Mouse (Mus musculus) G1E (cell line): Measurements from ENCODE around the gene Zxdc. TPM values are rescaled to one million over a fixed set of nuclear protein-coding genes. Genes with fewer than 3 reads are reported as not detected.

Experiments used
- ATAC-seq: 2 replicates; pipeline ENCODE4 v1.8.0; 2016; ENCODE audit warnings: mild to moderate bottlenecking; ENCODE audit not compliant: insufficient number of reproducible peaks, poor library complexity, low FRiP score, severe bottlenecking; ENCODE audit errors: extremely low read depth
- DNase-seq: peaks from one replicate; pipeline ENCODE4 v3.0.0; 2012; ENCODE audit warnings: low spot score
- H3K27me3 ChIP-seq: 2 replicates; pipeline ENCODE4 v1.6.1; 2012; ENCODE audit warnings: mild to moderate bottlenecking, low read length, inconsistent platforms; ENCODE audit not compliant: insufficient read depth
- H3K36me3 ChIP-seq: replicated peaks from 2 replicates; pipeline ENCODE3; 2012; ENCODE audit warnings: mild to moderate bottlenecking, inconsistent platforms
- H3K4me1 ChIP-seq: 2 replicates; pipeline ENCODE4 v1.6.1; 2012; ENCODE audit warnings: low read depth, low read length, inconsistent platforms, mixed read lengths; ENCODE audit not compliant: insufficient read depth
- H3K4me3 ChIP-seq: 2 replicates; pipeline ENCODE4 v1.5.1; 2012; ENCODE audit warnings: low read depth, mild to moderate bottlenecking, inconsistent platforms, low read length, moderate library complexity, mixed read lengths
- H3K9me3 ChIP-seq: replicated peaks from 2 replicates; pipeline ENCODE4 v1.6.1; 2012; ENCODE audit warnings: inconsistent platforms
- CTCF ChIP-seq: IDR thresholded peaks from 2 replicates; pipeline ENCODE4 v1.5.1; 2012; ENCODE audit warnings: low read depth, low read length, inconsistent platforms, mixed read lengths
- GATA1 ChIP-seq: IDR thresholded peaks from 2 replicates; pipeline ENCODE4 v1.6.1; 2012; ENCODE audit warnings: borderline replicate concordance, low read length, inconsistent platforms, mixed read lengths
- GATA2 ChIP-seq: IDR thresholded peaks from 2 replicates; pipeline ENCODE4 v1.6.1; 2012; ENCODE audit warnings: low read depth, low read length, inconsistent platforms, borderline replicate concordance
- POLR2AphosphoS5 ChIP-seq: IDR thresholded peaks from 2 replicates; pipeline ENCODE4 v1.6.1; 2012; ENCODE audit warnings: low read depth, low read length, inconsistent platforms; ENCODE audit not compliant: insufficient replicate concordance
- TAL1 ChIP-seq: conservative IDR thresholded peaks from 2 replicates; pipeline ENCODE4 v1.6.1; 2012; ENCODE audit warnings: low read depth, low read length, inconsistent platforms, mixed read lengths
- polyA plus RNA-seq: library from polyadenylated mRNA; stranded (reverse); fragments of >175 nt; gene quantifications from 2 replicates; pipeline ENCODE4 v1.2.3, GENCODE M21; 2012
- total RNA-seq, 2 experiments: library from RNA; stranded (forward) in 1 of 2; stranded (reverse) in 1 of 2; fragments of 200-1000 nt in 1 of 2; fragments of >200 nt in 1 of 2; fragmentation: Nextera tagmentation in 1 of 2; gene quantifications; 2 replicates each; pipeline ENCODE4 v1.2.3; 2014 to 2017

Gene Zxdc
- total and polyA plus RNA-seq, 3 experiments, result 19.0 to 32.5 (median 24.9) TPM

- no peak for DNase-seq
- no peak for ATAC-seq
- Histone ChIP-seq H3K4me1 (no peaks in the 10 kb centered on the region), H3K36me3 (no peaks in the 10 kb centered on the region), H3K4me3 (no peak overlapping the region), H3K27me3 (peaks cover 50% of the 10 kb centered on the region), H3K9me3 (no peaks in the 10 kb centered on the region)
- no peak for TF ChIP-seq GATA1
- TF ChIP-seq GATA2, result no peak
- no peak for TF ChIP-seq TAL1
- TF ChIP-seq POLR2AphosphoS5, result no peak
- TF ChIP-seq CTCF, result no peak
These were observed 20.8 kb upstream of the Zxdc start for GRCm38 (mm10) chr6:90348500-90348899.

- no peak for DNase-seq
- Histone ChIP-seq H3K36me3 (no peaks in the 10 kb centered on the region), H3K27me3 (peaks cover 49% of the 10 kb centered on the region), H3K4me1 (no peaks in the 10 kb centered on the region), H3K4me3 (no peak overlapping the region), H3K9me3 (no peaks in the 10 kb centered on the region)
- no peak for ATAC-seq
- TF ChIP-seq CTCF (no peak), TAL1 (no peak), GATA1 (no peak), GATA2 (no peak), POLR2AphosphoS5 (no peak)
These were observed 19.3 kb upstream of the Zxdc start for GRCm38 (mm10) chr6:90350011-90350410.

- H3K4me1 ChIP-seq, result peaks cover 5% of the 10 kb centered on the region; the same call in 1 of the 2 replicates
- H3K36me3 ChIP-seq, result no peaks in the 10 kb centered on the region
- ATAC-seq (no peak), DNase-seq (no peak)
- no peaks in the 10 kb centered on the region for H3K9me3 ChIP-seq
- no peak for TF ChIP-seq GATA1
- TF ChIP-seq POLR2AphosphoS5, result no peak
- no peak for TF ChIP-seq CTCF
- TF ChIP-seq TAL1, result no peak
- TF ChIP-seq GATA2, result no peak
- no peak overlapping the region for H3K4me3 ChIP-seq
- peaks cover 76% of the 10 kb centered on the region for H3K27me3 ChIP-seq
These were observed 11.2 kb upstream of the Zxdc start for GRCm38 (mm10) chr6:90358142-90358541.

GRCm38 (mm10) chr6:90359445-90359844 lies 9.8 kb upstream of the Zxdc start:
- Histone ChIP-seq H3K9me3 (no peaks in the 10 kb centered on the region), H3K4me1 (peaks cover 5% of the 10 kb centered on the region; the same call in 1 of the 2 replicates), H3K27me3 (peaks cover 85% of the 10 kb centered on the region), H3K4me3 (no peak overlapping the region), H3K36me3 (no peaks in the 10 kb centered on the region)
- no peak for TF ChIP-seq GATA2
- no peak for TF ChIP-seq POLR2AphosphoS5
- TF ChIP-seq TAL1, result no peak
- no peak for TF ChIP-seq CTCF
- TF ChIP-seq GATA1, result no peak
- no peak for ATAC-seq
- no peak for DNase-seq

GRCm38 (mm10) chr6:90360024-90360781 lies 9.1 kb upstream of the Zxdc start:
- H3K4me3 ChIP-seq, result no peak overlapping the region
- TF ChIP-seq GATA1, result no peak
- no peak for TF ChIP-seq CTCF
- TF ChIP-seq TAL1, result no peak
- no peak for TF ChIP-seq POLR2AphosphoS5
- no peak for TF ChIP-seq GATA2

GRCm38 (mm10) chr6:90360922-90361614 lies 8.2 kb upstream of the Zxdc start:
- no peak for TF ChIP-seq POLR2AphosphoS5
- TF ChIP-seq CTCF, result no peak
- no peak for TF ChIP-seq GATA2
- DNase-seq, result no peak
- Histone ChIP-seq H3K4me3 (no peak overlapping the region), H3K9me3 (no peaks in the 10 kb centered on the region), H3K27me3 (peaks cover 77% of the 10 kb centered on the region), H3K4me1 (peaks cover 5% of the 10 kb centered on the region; the same call in 1 of the 2 replicates), H3K36me3 (no peaks in the 10 kb centered on the region)
- ATAC-seq, result no peak

More at GRCm38 (mm10) chr6:90360024-90360781, 9.1 kb upstream of the Zxdc start:
- DNase-seq (no peak), ATAC-seq (no peak)
- Histone ChIP-seq H3K9me3 (no peaks in the 10 kb centered on the region), H3K4me1 (peaks cover 5% of the 10 kb centered on the region; the same call in 1 of the 2 replicates), H3K27me3 (peaks cover 80% of the 10 kb centered on the region), H3K36me3 (no peaks in the 10 kb centered on the region)
